Mouse (Mus musculus) spleen, postnatal 14 days (tissue): ENCODE measurements at regions not wholly inside any gene's neighbourhood (a gene's known extent, or its start where the extent isn't known, plus 50 kb on each side); places are given as distances from the start of the nearest gene placed in this dataset.

Experiments
- DNase-seq, 2 experiments: peaks; one replicate each; pipeline ENCODE4 v3.0.0; 2021 to 2022; ENCODE audit warnings: low spot score in 2 of 2

DNA sequence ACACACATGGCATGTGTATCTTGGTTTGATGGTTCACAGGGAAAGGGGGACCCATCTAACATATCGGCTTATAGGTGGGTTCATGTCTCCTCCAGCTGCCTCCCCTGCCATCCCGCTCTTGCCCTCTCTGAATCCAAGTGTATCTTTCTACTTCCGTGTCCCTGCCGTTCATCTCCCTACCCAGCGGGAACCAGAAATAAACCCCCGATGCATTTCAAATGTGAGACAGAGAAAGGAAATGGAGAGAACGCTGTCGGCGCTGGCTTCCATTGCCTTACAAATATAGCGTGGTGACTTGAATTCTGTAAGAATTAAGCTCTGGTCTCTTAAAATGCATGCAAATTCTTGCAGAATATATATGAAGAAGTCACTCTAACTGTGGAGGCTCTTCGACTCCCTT is 379.2 kb downstream of the Vrk1 start:
- no peak for DNase-seq

DNA sequence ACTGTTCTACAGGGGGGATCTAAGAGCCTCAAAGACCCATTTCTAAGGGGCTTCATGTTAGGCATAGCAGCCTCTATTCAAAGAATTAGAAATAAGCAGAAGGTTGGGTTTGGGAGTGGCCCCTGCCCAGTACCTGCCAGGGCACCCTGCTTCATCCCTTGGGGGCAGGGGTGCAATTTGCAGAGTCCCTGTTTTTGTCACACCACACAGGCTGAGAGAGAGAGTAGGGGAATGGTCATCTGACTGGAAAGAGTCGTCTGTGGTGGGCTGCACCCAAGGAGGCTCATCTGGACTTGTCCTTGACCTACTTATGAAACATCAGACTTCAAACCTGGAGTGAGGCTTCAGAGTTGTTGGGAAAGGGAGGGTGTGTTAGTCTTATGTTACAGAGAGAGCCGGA is 382.3 kb downstream of the Vrk1 start:
- no peak for DNase-seq

DNA sequence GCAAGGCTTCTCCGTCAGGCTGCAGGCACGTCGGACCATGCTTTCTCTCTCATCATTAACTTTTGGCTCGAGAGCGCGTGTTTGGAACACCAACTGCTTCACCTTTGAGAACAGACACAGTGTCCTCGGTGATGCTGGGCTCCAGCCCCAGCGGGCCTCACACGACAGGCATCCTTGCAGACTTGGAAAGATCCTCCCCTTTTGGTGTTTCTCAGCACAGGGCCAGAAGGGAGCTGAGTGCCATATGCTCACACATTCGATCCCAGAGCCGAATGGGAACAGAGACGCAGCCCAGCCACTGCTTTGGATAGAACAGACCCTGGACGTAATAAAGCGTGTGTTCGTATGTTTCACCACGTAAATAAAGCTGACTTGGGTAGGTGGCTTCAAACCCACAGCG is 389.1 kb downstream of the Vrk1 start:
- no peak for DNase-seq

DNA sequence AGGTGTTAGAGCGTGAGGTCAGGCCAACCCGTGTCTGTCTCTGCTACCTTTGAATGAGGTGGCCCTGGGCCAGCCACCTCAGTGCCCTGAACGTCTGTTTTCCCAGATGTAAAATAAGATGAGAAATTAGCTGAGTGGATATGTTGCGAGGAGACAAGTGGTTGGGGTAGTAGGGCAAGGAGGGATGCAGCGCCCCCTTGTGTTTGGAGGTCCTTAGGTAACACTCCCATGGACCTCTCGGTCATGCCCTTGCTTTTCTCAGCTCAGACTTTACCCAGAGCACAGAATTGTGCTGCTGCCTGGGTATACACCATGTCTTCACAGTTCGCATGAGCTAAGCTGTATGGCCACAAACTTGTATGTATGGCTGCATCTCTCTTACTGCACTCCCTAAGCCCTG is 401.0 kb downstream of the Vrk1 start:
- DNase-seq, result no peak

DNA sequence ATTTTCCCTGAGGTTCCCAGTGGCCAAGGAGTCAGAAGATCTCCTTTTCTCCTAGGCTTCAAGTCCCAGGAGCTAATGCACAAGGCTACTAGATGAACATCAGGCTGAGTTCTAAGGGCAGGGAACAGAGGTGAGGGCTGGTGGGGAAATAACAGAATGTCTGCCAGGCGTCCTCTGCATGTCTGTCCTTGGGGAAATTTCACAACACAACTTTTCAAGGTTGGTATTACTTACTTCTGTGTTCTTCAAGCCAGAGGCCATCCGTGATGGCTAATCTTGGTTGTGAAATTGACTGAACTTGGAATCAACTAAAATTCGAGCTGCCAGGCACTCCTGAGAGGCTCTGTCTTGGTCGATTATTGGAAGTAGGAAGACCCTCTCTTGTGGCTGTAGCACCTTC is 416.6 kb downstream of the Vrk1 start:
- DNase-seq, result no peak

DNA sequence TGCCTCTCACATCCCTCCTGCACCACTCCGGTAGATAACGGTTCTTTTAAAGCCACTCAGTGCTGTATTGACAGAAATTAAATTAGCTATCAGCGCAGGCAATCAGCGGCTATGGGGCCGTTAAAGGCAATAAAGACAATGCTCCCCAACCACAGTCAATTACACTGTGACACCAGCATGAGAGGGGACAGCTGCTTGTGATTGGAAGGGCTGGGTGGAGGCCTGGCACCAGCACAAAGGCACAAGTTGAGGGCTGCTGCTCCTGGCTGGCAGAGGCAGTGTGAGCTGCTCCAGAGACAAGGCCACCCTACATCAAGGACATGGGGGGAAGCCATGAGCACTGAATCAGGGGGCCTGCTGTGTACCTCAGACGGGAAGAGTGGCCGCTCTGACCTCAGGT is 420.0 kb downstream of the Vrk1 start:
- no peak for DNase-seq

DNA sequence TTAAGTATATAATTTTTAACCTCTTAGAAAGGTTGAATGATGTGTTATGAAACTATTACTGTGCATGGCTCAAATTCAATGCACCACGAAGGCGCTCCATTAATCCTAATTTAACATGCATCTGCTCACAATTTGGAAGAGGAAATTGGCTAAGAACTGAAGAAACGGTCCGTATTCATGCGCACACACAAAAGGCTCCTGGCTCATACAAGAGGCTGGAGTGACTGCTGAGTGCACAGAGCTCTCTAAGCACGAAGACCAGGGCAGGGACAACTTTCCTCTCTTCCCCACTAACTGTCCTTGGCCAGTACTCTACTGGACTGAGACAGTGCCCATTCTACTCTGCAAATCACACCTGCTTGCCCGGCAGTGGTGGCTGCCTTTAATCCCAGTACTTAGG is 435.1 kb downstream of the Vrk1 start:
- DNase-seq, result no peak

DNA sequence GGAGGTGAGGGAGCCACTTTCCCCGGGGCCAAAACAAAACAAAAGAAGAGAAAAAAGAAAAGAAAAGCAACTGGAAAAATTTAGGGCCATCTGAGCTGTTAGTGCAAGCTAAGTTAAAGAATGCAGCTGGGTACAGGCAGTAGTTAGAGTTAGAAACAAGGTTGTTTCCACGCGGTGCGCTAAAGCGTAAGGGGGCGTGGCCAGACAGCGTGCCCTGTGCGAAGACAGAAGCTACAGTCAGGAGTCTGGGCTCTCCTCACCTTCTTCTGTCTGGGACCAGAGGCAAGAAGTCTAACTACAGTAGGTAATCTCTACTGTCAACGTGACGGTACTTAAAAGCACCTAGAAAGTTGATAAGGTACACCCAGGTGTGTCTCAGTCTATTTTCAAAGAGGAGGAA is 435.9 kb downstream of the Vrk1 start:
- DNase-seq, result no peak

DNA sequence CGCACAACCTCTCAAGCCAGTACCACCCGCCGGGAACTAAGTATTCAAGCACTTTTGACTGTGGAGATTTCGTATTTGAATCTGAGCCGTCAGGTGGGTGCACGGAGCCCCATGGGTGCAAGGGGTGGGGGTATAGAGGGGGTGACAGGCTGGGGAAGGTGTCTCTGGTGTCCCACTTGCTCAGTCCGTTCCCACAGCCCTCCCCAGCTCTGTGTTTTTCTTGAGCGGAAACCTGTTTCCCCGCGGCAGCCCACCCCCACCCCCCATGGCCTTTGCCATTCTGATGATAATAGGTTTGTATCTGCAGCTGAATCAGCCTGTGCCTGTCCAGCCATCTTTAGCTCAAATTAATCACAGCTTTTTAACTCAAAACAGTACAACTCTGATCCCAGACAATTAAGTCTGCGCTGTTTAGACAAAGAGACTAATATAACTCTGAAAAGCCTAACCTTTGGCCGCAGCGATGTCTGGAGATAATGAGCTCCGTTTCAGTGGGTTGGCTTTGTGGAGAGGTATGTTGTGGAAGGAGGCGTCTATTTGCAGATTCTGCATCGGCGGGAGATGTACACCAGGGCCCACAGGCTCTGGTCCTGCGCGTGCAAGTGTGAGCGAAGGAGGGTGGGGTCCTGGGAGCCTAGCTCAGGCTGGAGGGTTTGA is 437.0 kb downstream of the Vrk1 start:
- DNase-seq, result no peak

DNA sequence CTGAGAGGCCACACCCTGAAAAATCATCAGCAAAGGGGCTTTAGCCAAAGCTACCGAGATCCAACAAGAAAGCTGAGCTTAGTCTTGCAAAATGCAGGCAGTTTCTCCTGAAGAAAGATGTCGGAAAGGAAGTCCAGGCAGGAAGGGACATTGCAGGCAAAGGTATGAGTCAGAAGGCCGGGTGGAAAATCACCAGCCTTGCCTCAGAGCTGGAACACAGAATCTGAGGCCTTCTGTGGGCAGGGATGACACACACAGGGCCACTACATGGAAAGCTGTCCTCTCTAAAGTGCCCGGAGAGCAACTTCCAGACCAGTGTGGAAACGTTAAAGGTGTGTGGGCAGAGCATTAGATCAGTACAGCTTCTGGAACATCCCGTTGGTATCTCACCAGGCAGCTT is 438.5 kb downstream of the Vrk1 start:
- DNase-seq, result no peak

DNA sequence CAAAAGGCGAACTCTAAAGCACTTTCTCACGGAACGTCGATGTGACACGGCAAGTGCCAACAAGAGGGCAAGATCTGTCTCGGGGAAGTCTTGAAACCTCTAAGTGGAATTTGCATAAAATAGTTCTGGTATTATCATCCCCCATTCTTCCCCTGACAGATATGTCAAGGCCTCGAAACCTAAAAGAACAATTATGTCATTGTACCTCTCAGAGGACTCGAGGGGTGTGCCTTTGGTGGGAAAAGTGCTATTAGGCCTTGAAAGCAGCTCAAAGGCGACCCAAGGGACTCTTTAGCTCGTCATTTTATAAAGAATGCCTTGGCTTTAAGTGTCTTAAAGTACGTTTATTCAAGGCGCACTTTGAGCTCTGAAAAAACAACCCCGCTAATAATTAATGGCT is 443.5 kb downstream of the Vrk1 start:
- DNase-seq, result no peak

DNA sequence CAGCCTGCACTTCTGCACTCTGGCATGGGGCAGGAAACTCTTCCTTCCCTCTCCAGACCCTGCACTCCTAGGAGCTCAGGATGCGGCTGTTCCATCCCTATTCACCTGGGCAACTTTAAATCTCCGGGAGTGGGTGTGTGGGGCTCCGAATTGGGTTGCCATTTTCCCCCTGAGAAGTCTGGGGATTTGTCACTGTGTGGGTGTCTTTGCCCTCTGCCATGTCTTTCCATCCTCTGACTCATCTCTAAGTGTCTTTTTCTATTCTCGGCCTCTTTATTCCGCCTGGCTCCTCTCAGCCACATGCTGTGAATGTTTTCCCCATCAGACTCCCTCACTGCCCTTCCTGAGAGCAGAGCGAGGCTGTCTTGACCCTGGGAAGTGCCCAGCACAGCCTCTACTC is 448.2 kb downstream of the Vrk1 start:
- no peak for DNase-seq

DNA sequence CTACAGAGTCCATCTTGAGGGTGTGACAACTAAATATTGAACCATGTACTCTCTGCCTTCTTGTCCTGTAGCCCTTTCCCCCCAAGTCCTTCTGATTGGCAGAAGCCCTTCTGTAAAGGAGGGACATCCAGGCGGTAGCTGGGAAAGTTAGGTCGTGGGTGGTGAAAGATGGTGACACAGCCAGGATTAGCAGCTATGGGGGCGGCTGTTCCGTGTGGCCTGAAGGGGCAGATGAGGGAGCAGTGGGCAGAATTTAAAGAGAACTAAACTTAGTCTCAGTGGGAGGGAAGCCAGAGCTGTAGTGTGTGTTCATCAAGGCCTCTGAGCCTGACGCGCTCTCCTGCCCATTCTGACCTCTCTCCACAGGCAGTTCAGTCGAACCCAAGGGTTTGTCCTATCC is 450.6 kb downstream of the Vrk1 start:
- no peak for DNase-seq

DNA sequence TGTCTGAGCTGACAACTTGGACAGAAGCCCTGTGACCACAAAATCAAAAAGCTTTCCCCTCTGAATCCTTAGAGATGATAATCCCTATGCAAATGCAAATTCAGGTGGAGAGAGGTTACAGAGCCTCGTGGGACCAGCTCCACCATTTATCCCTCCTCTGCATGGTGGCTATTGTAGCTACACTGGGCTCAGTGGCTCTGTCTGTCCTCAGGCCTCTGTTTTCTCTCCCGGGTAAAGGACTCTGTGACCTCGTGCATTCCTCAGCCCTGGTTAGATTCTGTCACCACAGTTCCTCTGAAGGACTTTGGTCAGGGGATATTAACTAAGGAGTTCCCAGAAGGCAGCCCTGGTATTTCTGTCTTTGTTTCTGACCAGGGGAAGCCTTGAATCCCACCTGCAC is 452.3 kb downstream of the Vrk1 start:
- no peak for DNase-seq

DNA sequence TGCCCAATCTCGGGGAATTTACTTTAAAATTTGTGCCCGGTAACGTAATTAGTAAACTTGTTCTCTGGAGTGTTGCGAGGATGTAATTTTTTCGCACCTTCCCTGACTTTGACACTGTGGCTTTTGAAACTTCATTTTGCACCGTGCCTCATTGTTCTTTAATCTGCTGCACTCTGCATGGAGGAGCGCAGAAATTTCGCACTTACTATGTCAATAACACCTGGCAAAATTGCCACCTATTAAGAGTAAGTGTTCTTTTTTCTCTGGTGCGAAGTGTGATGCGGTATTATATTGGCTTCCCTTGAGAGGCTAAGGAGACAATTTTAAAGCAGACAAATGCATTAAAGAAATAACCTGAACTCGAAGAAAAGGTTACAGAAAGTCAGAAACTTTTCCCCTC is 454.7 kb downstream of the Vrk1 start:
- no peak for DNase-seq

DNA sequence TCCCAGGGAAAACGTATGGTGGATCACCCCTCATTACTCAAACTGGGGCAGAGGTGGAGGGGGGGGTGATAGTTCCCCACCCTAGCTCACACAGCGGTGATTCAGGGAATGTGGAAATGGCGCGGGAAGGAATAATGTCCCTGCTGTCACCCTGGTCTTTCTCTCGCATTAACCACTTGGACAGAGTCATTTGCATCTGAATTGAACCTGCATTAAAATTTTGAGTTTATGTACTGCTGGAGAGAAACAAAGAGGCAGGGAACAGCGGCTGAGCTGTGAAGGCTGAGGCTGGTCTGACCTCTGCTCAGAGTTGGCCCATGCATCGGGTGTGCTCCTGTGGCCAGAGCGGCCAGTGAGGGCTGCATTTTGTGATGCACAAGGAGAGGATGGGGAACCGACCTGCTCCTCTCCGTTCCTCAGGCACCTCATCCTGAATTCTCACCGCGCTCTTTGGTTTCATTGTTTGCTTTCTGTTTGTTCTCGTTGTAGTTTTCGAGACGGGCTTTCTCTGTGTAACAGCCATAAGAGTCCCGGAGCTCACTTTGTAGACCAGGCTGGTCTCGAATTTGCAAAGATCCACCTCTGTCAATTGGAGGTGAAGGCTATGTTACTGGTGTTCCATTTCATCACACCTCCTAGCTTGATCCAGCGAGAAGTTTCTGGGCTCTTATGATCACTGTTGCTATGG is 458.3 kb downstream of the Vrk1 start:
- no peak for DNase-seq

DNA sequence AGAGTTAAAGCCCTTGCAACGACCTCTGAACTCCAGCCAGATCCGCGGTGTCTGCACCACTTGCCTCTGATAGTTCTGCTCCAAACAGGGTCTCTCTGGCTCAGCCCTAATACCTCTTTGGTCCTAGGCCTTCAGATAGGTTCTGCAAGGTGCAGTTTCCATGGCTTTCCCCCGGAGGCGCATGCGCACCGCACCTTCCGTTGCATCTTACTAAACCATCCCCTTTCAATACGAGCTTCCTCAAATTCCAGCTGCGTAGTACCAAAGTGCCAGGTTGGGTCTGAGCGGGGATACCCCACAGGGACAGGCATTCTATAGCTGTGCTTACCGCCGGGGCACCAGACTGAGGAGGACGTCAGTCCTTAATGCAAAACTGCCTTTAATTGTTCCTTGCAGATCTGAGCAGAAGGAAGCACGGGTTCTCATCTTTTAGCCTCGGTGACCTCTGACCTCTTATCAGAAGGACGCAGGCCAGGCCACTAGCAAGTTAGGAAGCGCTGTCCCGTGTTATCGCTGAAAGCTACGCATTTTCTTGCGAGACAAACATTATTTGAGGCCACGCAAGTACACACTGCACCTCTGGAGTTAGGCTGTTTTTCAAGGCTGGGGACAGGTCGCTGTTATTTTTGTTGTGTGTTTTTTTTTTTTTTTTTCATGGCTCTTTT is 464.6 kb downstream of the Vrk1 start:
- DNase-seq, result no peak

DNA sequence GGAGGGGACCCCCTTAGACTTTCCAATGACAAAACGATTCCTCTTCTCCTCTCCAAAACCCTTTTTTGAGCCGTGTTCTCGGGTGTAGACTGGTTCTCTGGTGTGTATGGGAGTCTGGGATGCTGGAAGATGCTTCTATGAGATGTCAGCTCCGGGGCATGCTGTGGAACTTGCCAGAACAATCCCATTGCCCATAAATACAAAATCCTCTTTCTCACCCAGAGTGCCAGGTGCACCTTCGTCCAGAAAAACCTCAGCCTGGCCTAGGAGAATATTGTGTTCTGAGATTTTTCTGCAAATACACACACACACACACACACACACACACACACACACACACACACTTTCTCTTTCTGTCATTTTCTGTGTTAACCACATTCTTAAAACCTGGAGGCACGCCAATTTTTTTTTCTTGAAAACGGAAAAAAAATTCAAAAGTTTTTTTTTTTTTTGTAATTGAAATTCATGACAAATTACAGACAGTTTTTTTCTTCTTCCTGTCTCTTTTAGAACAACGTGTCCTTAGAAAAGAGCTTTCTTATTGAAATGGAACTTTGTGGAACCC is 465.5 kb downstream of the Vrk1 start:
- no peak for DNase-seq

DNA sequence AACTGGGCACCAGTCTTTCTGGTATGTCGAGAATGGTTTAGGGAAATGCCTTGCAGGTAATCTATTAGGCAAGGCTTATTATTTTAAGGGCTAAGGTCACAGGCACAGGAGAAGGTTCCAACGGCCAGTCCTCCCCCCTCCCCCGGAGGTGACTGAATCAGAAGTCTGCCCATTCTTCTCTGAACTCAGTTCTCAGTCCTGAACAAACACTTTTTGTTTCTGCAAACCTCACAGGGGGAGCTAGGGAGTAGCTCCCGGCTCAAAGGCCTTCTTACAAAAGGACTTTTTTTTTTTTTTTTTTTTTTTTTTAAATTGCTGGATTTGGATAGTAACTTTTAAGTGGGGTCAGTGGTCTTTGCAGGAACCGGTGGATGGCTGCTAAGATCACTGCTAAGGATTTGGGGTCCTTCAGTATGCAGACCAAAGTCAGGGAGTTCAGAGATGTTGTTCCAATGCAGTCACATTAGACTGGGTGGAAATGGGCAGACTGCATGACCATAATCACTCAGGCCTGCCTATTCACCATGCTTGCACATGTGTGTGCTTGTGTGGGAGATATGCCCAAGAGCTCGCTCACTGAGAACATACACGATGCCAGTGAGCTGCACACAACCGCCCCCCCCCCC is 467.1 kb downstream of the Vrk1 start:
- no peak for DNase-seq

DNA sequence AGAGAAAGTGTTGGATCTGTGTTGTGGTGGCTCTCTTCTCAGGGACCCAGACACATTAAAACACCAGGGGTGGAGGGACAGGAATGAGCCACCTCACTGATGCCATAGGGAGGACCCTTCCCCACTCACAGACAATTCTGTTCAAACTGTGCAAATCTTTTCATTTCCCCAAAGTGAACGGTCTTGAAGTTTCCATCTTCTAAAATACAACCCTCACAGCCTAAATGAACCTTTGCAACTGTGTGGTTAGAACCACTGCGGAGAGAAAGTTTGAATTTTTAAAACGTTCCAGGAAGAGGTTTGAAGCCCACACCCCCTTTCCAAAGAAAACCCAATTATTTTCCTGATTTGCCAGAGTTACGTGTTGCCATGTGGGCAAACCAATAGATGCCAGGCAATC is 467.7 kb downstream of the Vrk1 start:
- DNase-seq, result no peak

DNA sequence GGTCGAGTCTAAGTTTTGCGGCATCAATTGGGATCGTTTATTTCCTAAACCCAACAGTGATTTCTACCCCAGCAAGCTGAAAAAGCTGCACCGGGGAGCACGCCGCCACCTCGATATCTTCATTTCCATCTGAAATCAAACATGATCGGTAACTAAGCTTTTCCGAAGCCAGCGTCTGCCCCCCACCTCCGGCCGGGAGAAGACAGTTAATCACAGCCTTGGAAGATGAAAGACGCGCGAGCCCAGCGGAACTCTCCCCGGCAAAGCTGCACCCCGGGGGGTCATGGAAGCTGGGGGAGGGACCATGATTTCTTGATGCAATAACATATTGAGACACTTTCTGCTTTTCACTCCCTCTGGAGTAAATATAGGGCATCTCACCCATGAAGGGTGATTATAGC is 468.4 kb downstream of the Vrk1 start:
- no peak for DNase-seq

DNA sequence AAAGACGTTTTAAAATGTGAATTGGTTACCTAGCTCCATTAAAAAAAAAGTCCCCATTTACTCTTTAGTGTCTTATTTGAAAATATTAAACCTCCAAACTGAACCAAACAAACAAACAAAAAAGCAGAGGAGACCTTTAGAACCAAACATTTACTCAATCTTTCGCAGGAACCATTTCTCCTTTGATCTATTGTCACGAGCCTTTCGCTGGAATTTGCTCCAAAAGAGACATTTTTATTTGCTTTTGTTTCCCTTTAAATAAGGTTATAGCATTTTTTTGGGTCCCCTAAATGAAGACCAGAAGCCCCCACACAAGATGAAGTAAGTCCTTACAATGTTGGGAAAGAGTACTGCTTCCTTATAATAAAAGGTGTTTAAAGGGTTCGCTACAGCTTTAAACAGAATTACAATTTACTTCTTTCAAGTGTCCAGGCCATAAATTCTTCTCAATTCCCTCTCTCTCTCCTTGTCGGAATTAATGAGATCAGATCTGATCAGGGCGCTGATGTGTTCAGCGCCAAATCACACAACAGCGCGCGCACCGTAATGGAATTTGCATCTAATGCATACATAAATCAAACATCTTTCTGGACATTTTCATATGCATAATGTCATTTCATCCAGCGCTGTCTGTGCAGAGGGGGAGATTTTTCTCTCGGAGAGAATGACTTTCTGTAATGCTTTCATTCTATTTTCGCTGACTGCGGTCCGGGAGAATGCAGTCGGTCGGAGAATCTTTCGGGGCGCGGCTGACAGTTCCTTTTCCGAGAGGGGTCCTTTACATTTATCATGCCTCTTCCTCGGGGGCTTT is 469.2 kb downstream of the Vrk1 start:
- DNase-seq, result no peak
